Mouse (Mus musculus) heart, adult 2 months (tissue): ENCODE data around the gene Prkci.

Experiments
- CTCF ChIP-seq: fragments of 200-600 bp; IDR thresholded peaks from 2 replicates; pipeline ENCODE4 v1.8.1; 2022; ENCODE audit warnings: antibody characterized with exemption, mild to moderate bottlenecking, moderate library complexity
- EP300 ChIP-seq: fragments of 200-500 bp; IDR thresholded peaks from 2 replicates; pipeline ENCODE4 v1.6.1; 2011; ENCODE audit warnings: low read depth, low read length, control low read depth; ENCODE audit not compliant: insufficient read depth
- POLR2A ChIP-seq: fragments of 200-500 bp; IDR thresholded peaks from 2 replicates; pipeline ENCODE4 v1.6.1; 2011; ENCODE audit warnings: mild to moderate bottlenecking, low read depth, low read length, control low read depth; ENCODE audit not compliant: insufficient read depth

GRCm38 (mm10) chr3:30976991-30977603 lies 18.4 kb upstream of the Prkci start:
- no peak for TF ChIP-seq POLR2A
- no peak for TF ChIP-seq CTCF
- no peak for TF ChIP-seq EP300
